Mouse (Mus musculus) midbrain, embryonic 15.5 days (tissue): ENCODE data around the gene Hip1r. TPM values are rescaled to one million over a fixed set of nuclear protein-coding genes. Genes with fewer than 3 reads are reported as not detected.
"Not testable (repeated sequence)": the region's sequence is repeated elsewhere in the genome, so short reads cannot be mapped to it uniquely, and the experiment has no call there.

Experiments used
- ATAC-seq: fragments of 200-750 bp; cut with Nextera tagmentation; replicated peaks from 2 replicates; pipeline ENCODE4 v1.8.0; 2017; ENCODE audit warnings: moderate TSS enrichment
- H3K27ac ChIP-seq: fragments of 300-500 bp; sonication (generic); 2 replicates; pipeline ENCODE4 v1.5.1; 2015; ENCODE audit warnings: mild to moderate bottlenecking, inconsistent platforms
- H3K27me3 ChIP-seq: fragments of 300-500 bp; sonication (generic); replicated peaks from 2 replicates; pipeline ENCODE4 v1.6.1; 2015; ENCODE audit warnings: inconsistent platforms
- H3K36me3 ChIP-seq: fragments of 300-500 bp; sonication (generic); replicated peaks from 2 replicates; pipeline ENCODE4 v1.6.1; 2015; ENCODE audit warnings: inconsistent platforms
- H3K4me1 ChIP-seq: fragments of 300-500 bp; sonication (generic); 2 replicates; pipeline ENCODE4 v1.6.1; 2015; ENCODE audit warnings: inconsistent platforms
- H3K4me2 ChIP-seq: fragments of 300-500 bp; sonication (generic); 2 replicates; pipeline ENCODE4 v1.6.1; 2015; ENCODE audit warnings: inconsistent platforms, mild to moderate bottlenecking, moderate library complexity
- H3K4me3 ChIP-seq: fragments of 300-500 bp; sonication (generic); 2 replicates; pipeline ENCODE4 v1.5.1; 2015; ENCODE audit warnings: mild to moderate bottlenecking, inconsistent platforms
- H3K9ac ChIP-seq: fragments of 300-500 bp; sonication (generic); 2 replicates; pipeline ENCODE4 v1.6.1; 2015; ENCODE audit warnings: mild to moderate bottlenecking, inconsistent platforms
- H3K9me3 ChIP-seq: fragments of 300-500 bp; sonication (generic); 2 replicates; pipeline ENCODE4 v1.6.1; 2016; ENCODE audit warnings: inconsistent platforms
- WGBS: fragments of 180-500 bp; shearing (Covaris S2); methylation state at CpG from one replicate; pipeline ENCODE4 v1.1.7; 2015; ENCODE audit warnings: mixed read lengths; 5-methylcytosine and 5-hydroxymethylcytosine counted together
- microRNA-seq: library from miRNA; unstranded; fragments of <30 nt; microRNA quantifications from one replicate; pipeline ENCODE4, GENCODE M21; 2016
- polyA plus RNA-seq: library from polyadenylated mRNA; unstranded; fragments of >200 nt; fragmentation: Nextera tagmentation; extraction: Ambion mirVana; gene quantifications from 2 replicates; pipeline ENCODE4 v1.2.1, GENCODE M21; 2015

Gene Hip1r
- polyA plus RNA-seq, 1 experiment from 2014 or later: 30.7 TPM

DNA sequence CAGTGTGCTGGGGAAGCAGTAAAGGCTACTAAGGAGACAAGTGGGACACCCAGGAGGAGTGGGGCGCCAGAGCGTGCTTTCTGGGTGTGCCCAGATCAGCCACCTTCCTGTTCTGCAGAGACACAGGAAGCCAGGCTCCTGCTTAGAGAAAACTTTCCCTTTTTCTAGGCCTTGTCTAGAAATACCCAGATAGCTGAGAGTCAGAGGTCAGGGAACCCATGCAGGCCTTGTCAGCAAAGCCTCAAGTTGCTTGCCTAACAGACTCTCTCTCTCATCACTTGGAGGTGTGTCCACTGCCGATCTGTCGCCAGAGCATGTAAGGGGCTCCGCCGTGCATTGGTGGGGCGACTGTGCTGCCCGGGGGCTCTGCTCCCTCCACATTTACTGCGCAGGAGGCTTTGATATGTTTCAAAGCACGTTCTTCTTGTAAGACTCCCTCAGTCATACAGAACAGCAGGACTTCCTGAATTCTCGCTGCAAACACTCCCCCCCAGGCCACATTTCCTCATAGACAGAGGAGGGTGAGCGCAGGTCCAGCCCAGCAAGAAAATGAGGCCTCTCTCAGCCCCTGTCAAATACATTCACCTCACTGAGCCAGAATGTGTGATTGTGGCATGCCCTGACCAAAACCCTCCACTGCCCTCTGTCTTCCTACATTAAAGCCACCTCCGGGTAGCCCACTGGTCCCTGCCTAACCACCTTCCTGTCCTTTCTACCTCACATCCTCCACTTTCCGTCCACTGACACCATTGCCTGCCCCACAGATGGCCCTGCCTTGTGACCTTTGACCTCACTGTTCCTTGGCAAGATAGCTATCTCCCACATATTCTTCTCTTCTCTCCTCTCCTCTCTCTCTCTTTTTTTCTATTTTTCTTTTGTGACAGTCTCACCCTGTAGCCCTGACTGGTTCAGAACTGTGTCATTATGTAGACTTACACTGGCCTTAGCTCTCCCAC is 76.9 kb downstream of the Hip1r start:
- 54% methylated on average over 14 of the region's 14 CpGs for WGBS
- ATAC-seq: no peak
- Histone ChIP-seq H3K4me2 (no peak overlapping the region), H3K9me3 (no peaks in the 10 kb centered on the region), H3K27ac (peak overlapping the region; percentile 53; the same call in 1 of the 2 replicates), H3K4me1 (peaks cover 15% of the 10 kb centered on the region), H3K9ac (no peak overlapping the region), H3K4me3 (no peak overlapping the region), H3K36me3 (no peaks in the 10 kb centered on the region), H3K27me3 (no peaks in the 10 kb centered on the region)

DNA sequence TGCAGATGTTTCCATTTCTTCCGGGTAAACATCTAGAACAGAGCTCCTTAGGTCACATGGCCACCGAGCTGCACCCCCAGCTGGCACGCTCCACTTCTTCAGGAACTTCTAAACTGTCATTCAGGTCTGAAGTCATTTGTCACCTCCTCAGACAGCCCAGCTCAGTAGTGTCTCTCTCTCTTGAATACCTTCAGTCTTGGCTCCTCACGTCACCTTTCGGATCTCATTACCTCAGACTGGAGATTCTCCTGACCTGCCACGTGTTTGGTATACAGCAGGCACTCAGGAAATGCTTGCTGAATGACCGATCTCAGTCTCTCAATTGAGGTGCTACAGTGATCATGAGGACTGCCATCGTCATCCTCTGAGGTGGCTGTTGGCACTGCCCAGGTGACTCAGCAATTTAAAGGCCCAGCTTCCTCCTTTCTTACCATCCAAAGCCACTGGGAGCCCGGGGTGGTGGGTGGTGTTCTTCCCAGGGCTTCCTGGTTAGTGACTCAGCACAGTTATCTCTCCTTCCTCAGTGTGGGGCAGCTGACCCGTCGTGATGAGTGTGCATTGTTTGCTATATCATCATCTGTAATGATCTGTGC is 78.6 kb downstream of the Hip1r start:
- Histone ChIP-seq H3K9ac (no peak overlapping the region), H3K27me3 (no peaks in the 10 kb centered on the region), H3K4me3 (no peak overlapping the region), H3K9me3 (no peaks in the 10 kb centered on the region), H3K4me2 (no peak overlapping the region), H3K36me3 (no peaks in the 10 kb centered on the region), H3K4me1 (peaks cover 13% of the 10 kb centered on the region; the same call in 1 of the 2 replicates), H3K27ac (no peak overlapping the region)
- no peak for ATAC-seq
- WGBS: 86% methylated on average over 11 of the region's 11 CpGs

DNA sequence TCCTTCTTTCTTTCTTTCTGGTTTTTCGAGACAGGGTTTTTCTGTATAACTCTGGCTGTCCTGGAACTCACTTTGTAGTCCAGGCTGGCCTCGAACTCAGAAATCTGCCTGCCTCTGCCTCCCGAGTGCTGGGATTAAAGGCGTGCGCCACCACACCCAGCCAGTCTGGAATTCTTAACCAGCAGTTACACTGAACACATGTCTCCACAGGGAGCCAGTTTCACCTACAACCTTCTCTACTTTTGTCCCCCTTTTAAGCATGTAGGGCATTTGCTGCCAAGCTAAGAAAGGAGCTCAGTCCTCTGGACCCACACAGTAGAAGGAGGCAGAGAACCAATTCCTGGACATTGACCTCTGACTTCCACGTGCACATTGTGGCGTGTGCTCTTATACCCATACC is 79.2 kb downstream of the Hip1r start:
- not testable (repeated sequence) for ATAC-seq, H3K27ac ChIP-seq, H3K9me3 ChIP-seq, H3K27me3 ChIP-seq, H3K36me3 ChIP-seq, H3K9ac ChIP-seq, H3K4me3 ChIP-seq, H3K4me2 ChIP-seq
- peaks cover 13% of the 10 kb centered on the region; the same call in 1 of the 2 replicates for H3K4me1 ChIP-seq
- WGBS: 92% methylated on average over 7 of the region's 7 CpGs

Small RNA genes lying within 50 kb of the gene (microRNA-seq; reads per million reads assigned to microRNA genes)
- not detected for gene Mir7032

Other genes with a start within 250 kb of the Hip1r start
- gene Rsrc2, start 224.2 kb upstream of the Hip1r start, polyA plus RNA-seq: 127 and 147 TPM in 2 replicates
- 3.8 and 3.9 TPM in 2 replicates for gene Kntc1, start 223.9 kb upstream of the Hip1r start, polyA plus RNA-seq
- gene Hcar2, start 108.1 kb upstream of the Hip1r start, polyA plus RNA-seq: not detected in 2 replicates
- gene Hcar1, start 93.6 kb upstream of the Hip1r start, polyA plus RNA-seq: 0.65 and 1.1 TPM in 2 replicates
- gene Denr, start 66.5 kb upstream of the Hip1r start, polyA plus RNA-seq: 114 and 129 TPM in 2 replicates
- gene Gm43518, start 46.2 kb upstream of the Hip1r start, polyA plus RNA-seq: 5.4 and 7.6 TPM in 2 replicates
- gene Ccdc62, start 42.9 kb upstream of the Hip1r start, polyA plus RNA-seq: 4.4 and 6.7 TPM in 2 replicates
- 66.7 and 73.7 TPM in 2 replicates for gene Vps37b, start 58.6 kb downstream of the Hip1r start, polyA plus RNA-seq
- gene Abcb9, start 122.2 kb downstream of the Hip1r start, polyA plus RNA-seq: 16.0 and 17.7 TPM in 2 replicates
- gene Ogfod2, start 138.7 kb downstream of the Hip1r start, polyA plus RNA-seq: 37.7 and 38.0 TPM in 2 replicates
- 79.6 and 81.1 TPM in 2 replicates for gene Arl6ip4, start 142.5 kb downstream of the Hip1r start, polyA plus RNA-seq